Mouse (Mus musculus): ENCODE results near the gene 1700003H04Rik. TPM values are rescaled to one million over a fixed set of nuclear protein-coding genes. Genes with fewer than 3 reads are reported as not detected.

1700003H04Rik gene
- polyA plus RNA-seq, 1 experiment from 2014 or later, result not detected

GRCm38 (mm10) chr3:124538260-124538659 lies 42.6 kb downstream of the 1700003H04Rik start:
- H3K4me3 ChIP-seq, result no peak overlapping the region
- H3K9me3 ChIP-seq, result no peaks in the 10 kb centered on the region
- no peak for ATAC-seq (ENCODE audit: insufficient number of reproducible peaks, insufficient read depth, low FRiP score, low TSS enrichment)
- H3K4me2 ChIP-seq (replicated peaks), result no peak overlapping the region
- H3K9ac ChIP-seq, result no peak overlapping the region
- H3K27me3 ChIP-seq, result no peaks in the 10 kb centered on the region
- WGBS, result 74% methylated on average over 2 of the region's 2 CpGs
- no peaks in the 10 kb centered on the region for H3K4me1 ChIP-seq
- H3K36me3 ChIP-seq, result no peaks in the 10 kb centered on the region
- no peak overlapping the region for H3K27ac ChIP-seq

GRCm38 (mm10) chr3:124536602-124537001 lies 44.3 kb downstream of the 1700003H04Rik start:
- no peak overlapping the region for H3K27ac ChIP-seq
- no peak for ATAC-seq (ENCODE audit: insufficient number of reproducible peaks, insufficient read depth, low FRiP score, low TSS enrichment)
- WGBS, result 43% methylated on average over 1 of the region's 1 CpGs
- no peak overlapping the region for H3K4me2 ChIP-seq (replicated peaks)
- no peaks in the 10 kb centered on the region for H3K27me3 ChIP-seq
- H3K9ac ChIP-seq, result no peak overlapping the region
- H3K4me3 ChIP-seq, result no peak overlapping the region
- H3K9me3 ChIP-seq, result no peaks in the 10 kb centered on the region
- H3K36me3 ChIP-seq, result no peaks in the 10 kb centered on the region
- H3K4me1 ChIP-seq, result no peaks in the 10 kb centered on the region

GRCm38 (mm10) chr3:124518786-124519185 lies 62.1 kb downstream of the 1700003H04Rik start:
- no peak for ATAC-seq (ENCODE audit: insufficient number of reproducible peaks, insufficient read depth, low FRiP score, low TSS enrichment)
- no peaks in the 10 kb centered on the region for H3K4me1 ChIP-seq
- no peaks in the 10 kb centered on the region for H3K27me3 ChIP-seq
- H3K27ac ChIP-seq, result no peak overlapping the region
- H3K4me2 ChIP-seq (replicated peaks), result no peak overlapping the region
- 74% methylated on average over 2 of the region's 2 CpGs for WGBS
- H3K9me3 ChIP-seq, result no peaks in the 10 kb centered on the region
- H3K36me3 ChIP-seq, result no peaks in the 10 kb centered on the region
- no peak overlapping the region for H3K4me3 ChIP-seq
- H3K9ac ChIP-seq, result no peak overlapping the region

Other genes starting within 250 kb of the 1700003H04Rik start
- gene 1700006A11Rik, start 155.1 kb downstream of the 1700003H04Rik start, polyA plus RNA-seq (2016; fragmentation: Nextera tagmentation; extraction: Ambion mirVana), result not detected in 2 replicates